Mouse (Mus musculus): Measurements from ENCODE around the gene Gpha2.

- TF ChIP-seq POLR2A (IDR thresholded peaks at IDR 0.05; ENCODE audit: low read depth, low read length), result no peak
- no peak for TF ChIP-seq CTCF (IDR thresholded peaks at IDR 0.05; ENCODE audit: borderline replicate concordance, insufficient read depth, low read length)
Observed at GRCm38 (mm10) chr19:6226135-6226534, at the start of gene Gpha2.

Measured in embryonic fibroblast, embryonic 13.5 days (primary cell).